Mouse (Mus musculus) midbrain, postnatal 0 days (tissue): ENCODE measurements around the gene Rabepk. TPM values are rescaled to one million over a fixed set of nuclear protein-coding genes. Genes with fewer than 3 reads are reported as not detected.

ENCODE experiments used
- ATAC-seq: fragments of 200-750 bp; cut with Nextera tagmentation; 2 replicates; pipeline ENCODE4 v1.8.0; 2017; ENCODE audit warnings: moderate number of reproducible peaks, mild to moderate bottlenecking, moderate TSS enrichment, moderate library complexity; ENCODE audit not compliant: low FRiP score
- DNase-seq: peaks from one replicate; pipeline ENCODE4 v3.0.0-alpha.2; 2015; ENCODE audit warnings: low spot score
- H3K27ac ChIP-seq: fragments of 300-500 bp; sonication (generic); 2 replicates; pipeline ENCODE4 v1.5.1; 2014; ENCODE audit warnings: low read depth, mild to moderate bottlenecking, low read length, mixed read lengths
- H3K27me3 ChIP-seq: fragments of 300-500 bp; sonication (generic); 2 replicates; pipeline ENCODE4 v1.6.1; 2014; ENCODE audit warnings: low read length, control low read depth, mixed read lengths; ENCODE audit not compliant: insufficient read depth
- H3K36me3 ChIP-seq: fragments of 300-500 bp; sonication (generic); 2 replicates; pipeline ENCODE4 v1.6.1; 2014; ENCODE audit warnings: low read length, control low read depth, mixed read lengths; ENCODE audit not compliant: insufficient read depth
- H3K4me1 ChIP-seq: fragments of 300-500 bp; sonication (generic); 2 replicates; pipeline ENCODE4 v1.6.1; 2014; ENCODE audit warnings: mild to moderate bottlenecking, control low read depth, antibody characterized with exemption, low read length, mixed read lengths; ENCODE audit not compliant: insufficient read depth
- H3K4me2 ChIP-seq: fragments of 300-500 bp; sonication (generic); 2 replicates; pipeline ENCODE4 v1.6.1; 2014; ENCODE audit warnings: low read depth, mild to moderate bottlenecking, low read length, mixed read lengths; ENCODE audit not compliant: poor library complexity, severe bottlenecking
- H3K4me3 ChIP-seq: fragments of 300-500 bp; sonication (generic); 2 replicates; pipeline ENCODE4 v1.5.1; 2014; ENCODE audit warnings: low read depth, mild to moderate bottlenecking, low read length, moderate library complexity
- H3K9ac ChIP-seq: fragments of 300-500 bp; sonication (generic); replicated peaks from 2 replicates; pipeline ENCODE4 v1.6.1; 2014; ENCODE audit warnings: mild to moderate bottlenecking, low read length, moderate library complexity, mixed read lengths; ENCODE audit not compliant: poor library complexity, severe bottlenecking
- H3K9me3 ChIP-seq: fragments of 300-500 bp; sonication (generic); 2 replicates; pipeline ENCODE4 v1.6.1; 2016; ENCODE audit warnings: low read length, control low read depth
- CTCF ChIP-seq: IDR thresholded peaks from 2 replicates; pipeline ENCODE4 v1.5.1; 2016; ENCODE audit warnings: antibody characterized with exemption, mild to moderate bottlenecking
- WGBS: fragments of 180-500 bp; shearing (Covaris S2); extraction: QIAGEN DNeasy Blood & Tissue Kit; methylation state at CpG from one replicate; pipeline ENCODE4 v1.1.7; 2014; 5-methylcytosine and 5-hydroxymethylcytosine counted together
- polyA plus RNA-seq: library from polyadenylated mRNA; unstranded; fragments of >200 nt; fragmentation: Nextera tagmentation; extraction: Ambion mirVana; gene quantifications from 2 replicates; pipeline ENCODE4 v1.2.1, GENCODE M21; 2015
- total RNA-seq: library from RNA; depleted of rRNA; stranded (reverse); fragments of >200 nt; gene quantifications from 2 replicates; pipeline ENCODE4 v1.2.3, GENCODE M21; 2014

Rabepk gene
- total and polyA plus RNA-seq, 2 experiments from 2014 or later = 19.2 to 23.2 TPM

DNA sequence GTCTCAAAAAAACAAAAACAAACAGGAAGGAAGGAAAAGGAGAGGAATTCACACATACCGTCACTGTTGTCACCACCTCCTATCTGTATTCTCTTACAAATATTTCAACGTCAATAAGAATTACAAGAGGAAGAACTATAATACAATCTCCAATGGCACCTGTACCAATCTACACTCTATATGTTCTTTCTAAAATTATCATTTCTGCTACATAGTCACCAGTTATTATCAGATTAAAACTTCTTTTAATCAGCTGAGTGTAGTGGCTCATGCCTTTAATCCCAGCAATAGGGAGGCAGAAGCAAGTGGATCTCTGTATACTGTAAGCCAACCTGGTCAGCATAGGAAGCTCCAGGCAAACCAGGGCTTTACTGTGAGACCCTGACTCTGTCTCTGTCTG lies 49.5 kb downstream of the Rabepk start:
- no peak for DNase-seq
- TF ChIP-seq CTCF = no peak
- 78% methylated on average over 2 of the region's 2 CpGs for WGBS
- H3K9ac ChIP-seq = no peak overlapping the region
- no peaks in the 10 kb centered on the region for H3K27me3 ChIP-seq
- H3K9me3 ChIP-seq = no peaks in the 10 kb centered on the region
- peaks cover 4% of the 10 kb centered on the region; the same call in 1 of the 2 replicates for H3K4me1 ChIP-seq
- no peak overlapping the region for H3K27ac ChIP-seq
- H3K4me3 ChIP-seq = no peak overlapping the region
- no peaks in the 10 kb centered on the region for H3K36me3 ChIP-seq
- H3K4me2 ChIP-seq = no peak overlapping the region
- ATAC-seq = no peak

DNA sequence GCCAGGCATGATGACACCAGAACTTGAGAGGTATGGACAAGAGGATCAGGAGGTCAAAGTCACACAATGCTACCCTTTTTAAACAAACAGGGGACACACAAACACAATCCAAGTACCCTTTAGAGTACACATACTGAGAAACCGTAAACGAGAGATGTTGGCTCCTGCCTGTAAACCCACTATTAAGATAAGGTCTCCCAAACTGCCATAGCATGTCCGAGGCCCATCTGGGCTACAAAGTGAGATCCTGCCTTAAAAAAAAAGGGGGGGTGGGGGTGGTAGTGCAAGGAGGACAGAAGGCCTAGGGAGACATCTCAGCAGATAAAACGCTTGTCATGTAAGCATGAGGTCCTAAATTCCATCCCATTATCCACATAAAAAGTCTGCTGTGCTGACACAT lies 51.2 kb downstream of the Rabepk start:
- peaks cover 4% of the 10 kb centered on the region; the same call in 1 of the 2 replicates for H3K4me1 ChIP-seq
- ATAC-seq (no peak), DNase-seq (no peak)
- H3K4me2 ChIP-seq = no peak overlapping the region
- no peaks in the 10 kb centered on the region for H3K27me3 ChIP-seq
- no peak overlapping the region for H3K27ac ChIP-seq
- H3K9me3 ChIP-seq = no peaks in the 10 kb centered on the region
- TF ChIP-seq CTCF = no peak
- H3K4me3 ChIP-seq = no peak overlapping the region
- H3K36me3 ChIP-seq = no peaks in the 10 kb centered on the region
- H3K9ac ChIP-seq = no peak overlapping the region
- 96% methylated on average over 4 of the region's 4 CpGs for WGBS

DNA sequence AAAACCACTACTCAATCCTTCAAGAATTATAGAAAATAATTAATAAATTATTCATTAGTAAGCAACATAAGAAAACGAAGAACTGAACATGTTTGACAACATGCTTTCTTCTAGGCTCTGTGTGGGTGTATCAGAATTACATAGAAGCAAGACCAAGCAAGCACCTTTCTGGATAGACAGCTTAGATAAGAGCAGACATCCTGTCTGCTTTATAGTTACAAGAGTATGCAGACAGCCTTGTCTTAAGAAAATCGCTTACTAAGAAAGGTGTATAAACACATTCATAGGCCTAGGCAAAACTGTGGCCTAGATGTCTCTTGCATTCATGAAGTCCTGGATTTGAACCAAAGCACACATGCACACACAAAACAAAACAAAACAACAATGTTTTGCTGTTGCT lies 54.0 kb downstream of the Rabepk start:
- ATAC-seq = no peak
- no peak for TF ChIP-seq CTCF
- Histone ChIP-seq H3K4me2 (no peak overlapping the region), H3K4me1 (no peaks in the 10 kb centered on the region), H3K9ac (no peak overlapping the region), H3K36me3 (0 out of 2 replicates have a peak, but pooled peaks cover 4% of the 10 kb centered on the region), H3K4me3 (no peak overlapping the region), H3K27me3 (no peaks in the 10 kb centered on the region), H3K27ac (no peak overlapping the region), H3K9me3 (no peaks in the 10 kb centered on the region)
- no peak for DNase-seq
- 94% methylated on average over 2 of the region's 2 CpGs for WGBS

DNA sequence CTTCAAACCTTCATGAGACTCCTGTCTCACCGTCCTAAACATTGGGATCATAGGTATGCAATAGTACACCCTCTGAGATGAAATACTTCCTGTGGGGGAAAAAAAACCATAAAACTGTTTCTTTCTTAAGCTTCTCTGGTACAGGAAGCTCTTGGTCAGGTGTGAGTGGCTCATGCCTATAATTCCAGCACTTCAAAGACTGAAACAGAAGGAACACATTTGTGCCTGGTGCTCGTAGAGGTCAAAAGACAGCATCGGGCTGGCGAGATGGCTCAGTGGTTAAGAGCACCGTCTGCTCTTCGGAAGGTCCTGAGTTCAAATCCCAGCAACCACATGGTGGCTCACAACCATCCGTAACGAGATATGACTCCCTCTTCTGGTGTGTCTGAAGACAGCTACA lies 55.2 kb downstream of the Rabepk start:
- Histone ChIP-seq H3K27me3 (no peaks in the 10 kb centered on the region), H3K4me2 (no peak overlapping the region), H3K4me3 (no peak overlapping the region), H3K4me1 (no peaks in the 10 kb centered on the region), H3K27ac (no peak overlapping the region), H3K9me3 (no peaks in the 10 kb centered on the region), H3K9ac (no peak overlapping the region), H3K36me3 (0 out of 2 replicates have a peak, but pooled peaks cover 4% of the 10 kb centered on the region)
- no peak for DNase-seq
- no peak for TF ChIP-seq CTCF
- 97% methylated on average over 8 of the region's 8 CpGs for WGBS
- no peak for ATAC-seq

DNA sequence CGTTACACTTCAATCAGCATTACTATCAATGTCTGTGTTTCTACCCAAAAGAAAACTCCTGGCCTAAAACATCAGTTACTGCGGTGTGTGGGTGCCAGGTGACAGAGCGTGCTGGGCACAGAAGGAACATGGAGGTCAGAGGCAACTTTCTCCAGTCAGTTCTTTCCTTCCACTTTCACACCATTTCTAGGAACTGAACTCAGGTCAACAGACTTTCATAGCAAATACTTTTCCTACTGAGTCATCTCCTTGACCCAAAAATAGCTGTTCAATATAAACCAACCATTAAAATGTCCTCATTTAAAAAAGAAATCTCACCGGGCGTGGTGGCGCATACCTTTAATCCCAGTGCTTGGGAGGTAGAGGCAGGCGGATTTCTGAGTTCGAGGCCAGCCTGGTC lies 57.0 kb downstream of the Rabepk start:
- Histone ChIP-seq H3K27me3 (no peaks in the 10 kb centered on the region), H3K27ac (no peak overlapping the region), H3K9me3 (no peaks in the 10 kb centered on the region), H3K36me3 (0 out of 2 replicates have a peak, but pooled peaks cover 4% of the 10 kb centered on the region), H3K4me2 (no peak overlapping the region), H3K4me1 (no peaks in the 10 kb centered on the region), H3K9ac (no peak overlapping the region), H3K4me3 (no peak overlapping the region)
- DNase-seq = no peak
- TF ChIP-seq CTCF = no peak
- ATAC-seq = no peak
- WGBS = 99% methylated on average over 8 of the region's 8 CpGs

DNA sequence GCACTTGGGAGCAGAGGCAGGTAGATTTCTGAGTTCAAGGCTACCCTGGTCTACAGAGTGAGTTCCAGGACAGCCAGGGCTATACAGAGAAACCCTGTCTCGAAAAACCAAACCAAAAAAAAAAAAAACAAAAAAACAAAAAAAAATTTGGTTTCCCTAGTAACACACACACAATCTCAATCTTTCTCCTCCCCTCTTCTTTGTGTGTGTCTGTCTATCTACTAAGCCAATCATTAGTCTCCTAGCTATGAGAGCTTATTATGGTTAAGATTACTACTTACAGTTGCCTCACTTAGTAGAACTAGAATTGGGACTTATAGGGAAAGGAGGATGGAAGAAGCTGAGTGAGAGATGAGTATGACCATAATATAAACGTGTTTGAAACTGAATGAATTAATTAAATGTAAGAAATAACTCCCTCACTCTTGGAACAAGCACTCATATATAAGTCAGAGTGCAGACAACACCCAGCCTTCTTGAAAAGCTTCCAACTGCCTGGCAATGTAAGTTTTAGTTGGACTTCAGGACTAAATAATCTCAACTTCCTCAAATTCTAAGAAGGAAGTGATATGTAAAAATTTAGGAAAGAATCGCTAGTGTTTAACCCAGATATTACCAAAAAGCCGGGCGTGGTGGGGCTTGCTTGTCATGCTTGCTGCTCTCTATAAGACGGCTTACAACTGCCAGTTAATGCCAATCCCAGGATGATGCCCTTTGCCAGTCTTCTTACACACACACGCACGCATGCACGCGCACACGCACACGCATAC lies 58.1 kb downstream of the Rabepk start:
- no peak overlapping the region for H3K27ac ChIP-seq
- 94% methylated on average over 12 of the region's 12 CpGs for WGBS
- no peaks in the 10 kb centered on the region for H3K9me3 ChIP-seq
- no peak overlapping the region for H3K4me3 ChIP-seq
- TF ChIP-seq CTCF = no peak
- no peaks in the 10 kb centered on the region for H3K27me3 ChIP-seq
- H3K9ac ChIP-seq = no peak overlapping the region
- H3K4me1 ChIP-seq = no peaks in the 10 kb centered on the region
- DNase-seq (no peak), ATAC-seq (no peak)
- 0 out of 2 replicates have a peak, but pooled peaks cover 4% of the 10 kb centered on the region for H3K36me3 ChIP-seq
- no peak overlapping the region for H3K4me2 ChIP-seq
